16 mouse cellular contexts compared by ENCODE assay signal in the genomic region with DNA sequence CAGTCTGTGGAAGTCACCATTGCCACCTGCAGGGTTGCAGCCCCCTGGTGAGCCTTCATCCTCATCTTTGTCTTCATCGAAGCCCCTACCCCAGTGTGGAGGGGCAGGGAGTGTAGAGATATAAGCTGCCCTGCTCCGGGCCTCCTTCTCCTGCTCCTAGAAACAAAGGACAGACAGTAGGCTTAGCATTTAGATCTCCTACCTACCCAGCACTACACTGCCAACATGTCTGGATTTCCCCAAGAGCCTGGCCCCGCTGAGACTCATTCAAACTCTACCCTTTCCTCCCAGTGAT.
"Had no signal": no experiment of that assay in that cellular context is flagged by ENCODE, and none has a peak within 500 bp of the region (broad histone marks: within the 10 kb centered on the region; RNA-seq: fewer than 3 reads in every experiment).

No protein-coding gene starts in this region.

- H3K27me3 ChIP-seq: limb, embryonic 15.5 days; liver, embryonic 15.5 days; midbrain, embryonic 15.5 days; neural tube, embryonic 13.5 days had no signal

- H3K27ac ChIP-seq: kidney, postnatal 0 days; limb, embryonic 15.5 days; liver, embryonic 15.5 days; midbrain, embryonic 10.5 days; midbrain, embryonic 15.5 days; neural tube, embryonic 13.5 days had no signal

- DNase-seq: kidney, adult 11 months; kidney, adult 9 months; kidney, postnatal 36 days; layer of hippocampus, adult 9-11 months; layer of hippocampus, postnatal 36 days; lung, embryonic 14.5 days; lung, postnatal 4 days; retina, postnatal 1 day; thymus, adult 18-20 months; thymus, postnatal 25 days had no signal

- H3K9me3 ChIP-seq: limb, embryonic 15.5 days; liver, embryonic 15.5 days; midbrain, embryonic 10.5 days; midbrain, embryonic 15.5 days; neural tube, embryonic 13.5 days had no signal

- ATAC-seq: midbrain, embryonic 15.5 days had no signal

- H3K4me3 ChIP-seq: limb, embryonic 15.5 days; liver, embryonic 15.5 days; midbrain, embryonic 10.5 days; midbrain, embryonic 15.5 days; neural tube, embryonic 13.5 days had no signal

- H3K4me1 ChIP-seq: limb, embryonic 15.5 days; liver, embryonic 15.5 days; midbrain, embryonic 10.5 days; midbrain, embryonic 15.5 days; neural tube, embryonic 13.5 days had no signal

- H3K4me2 ChIP-seq: limb, embryonic 15.5 days; liver, embryonic 15.5 days; lung, embryonic 14.5 days; midbrain, embryonic 15.5 days; neural tube, embryonic 13.5 days had no signal

- H3K9ac ChIP-seq: limb, embryonic 15.5 days; liver, embryonic 15.5 days; lung, embryonic 14.5 days; midbrain, embryonic 15.5 days; neural tube, embryonic 13.5 days had no signal
